Comparison of ENCODE assay signal across 8 mouse cellular contexts in genomic region chr14:121804461-121804860, GRCm38 (mm10). TPM values are rescaled to one million over a fixed set of nuclear protein-coding genes. Genes with fewer than 3 reads are reported as not detected.
DNase-seq lines count a peak whose midpoint lies in the region; ATAC-seq and TF ChIP-seq lines count a peak whose summit lies in the region.
"Had no signal": no experiment of that assay in that cellular context is flagged by ENCODE, and none has a peak within 500 bp of the region (broad histone marks: within the 10 kb centered on the region; RNA-seq: fewer than 3 reads in every experiment).

No protein-coding gene starts in this region.

- H3K9ac ChIP-seq in lung, postnatal 0 days (replicated peaks; ENCODE audit: low read depth), result no peak overlapping the region
- H3K9ac ChIP-seq in stomach, postnatal 0 days (ENCODE audit: low read length), result no peak overlapping the region
- H3K9ac ChIP-seq: neural tube, embryonic 12.5 days had no signal

- no peak for DNase-seq in lung, postnatal 0 days (ENCODE audit: low spot score)
- DNase-seq in lung, adult 18-20 months, result no peak
- peak; percentile 56 for DNase-seq in MEL-GATA-1-ER (ENCODE audit: extremely low read depth, low read depth)
- DNase-seq in stomach, postnatal 0 days (ENCODE audit: low spot score), result no peak
- no peak for DNase-seq in left cerebral cortex, adult 8-10 months (ENCODE audit: low spot score in 2 of 2)
- DNase-seq in kidney, postnatal 14 days, result no peak

- H3K4me3 ChIP-seq in lung, postnatal 0 days (ENCODE audit: low read depth, low read length), result no peak overlapping the region
- H3K4me3 ChIP-seq in stomach, postnatal 0 days (ENCODE audit: low read depth, low read length), result no peak overlapping the region
- H3K4me3 ChIP-seq: neural tube, embryonic 12.5 days had no signal

- no peak for TF ChIP-seq EP300 in lung, postnatal 0 days (IDR thresholded peaks at IDR 0.05)
- TF ChIP-seq EP300 in stomach, postnatal 0 days (optimal IDR thresholded peaks at IDR 0.05), result no peak

- H3K4me2 ChIP-seq in lung, postnatal 0 days (replicated peaks; ENCODE audit: low read depth, low read length), result no peak overlapping the region
- H3K4me2 ChIP-seq in stomach, postnatal 0 days (replicated peaks; ENCODE audit: low read depth), result no peak overlapping the region
- H3K4me2 ChIP-seq: neural tube, embryonic 12.5 days had no signal

- no peaks in the 10 kb centered on the region for H3K27me3 ChIP-seq in lung, postnatal 0 days (replicated peaks; ENCODE audit: insufficient read depth, low read length)
- H3K27me3 ChIP-seq in stomach, postnatal 0 days (ENCODE audit: control insufficient read depth, insufficient read depth, low read length), result no peaks in the 10 kb centered on the region
- H3K27me3 ChIP-seq: neural tube, embryonic 12.5 days had no signal

- H3K36me3 ChIP-seq in lung, postnatal 0 days (ENCODE audit: insufficient read depth, low read length), result no peaks in the 10 kb centered on the region
- no peaks in the 10 kb centered on the region for H3K36me3 ChIP-seq in stomach, postnatal 0 days (ENCODE audit: control insufficient read depth, insufficient read depth, low read length)
- H3K36me3 ChIP-seq: neural tube, embryonic 12.5 days had no signal

- H3K27ac ChIP-seq in lung, postnatal 0 days (ENCODE audit: low read length), result no peak overlapping the region
- no peak overlapping the region for H3K27ac ChIP-seq in stomach, postnatal 0 days (replicated peaks)
- H3K27ac ChIP-seq: neural tube, embryonic 12.5 days had no signal

- H3K4me1 ChIP-seq in lung, postnatal 0 days (ENCODE audit: insufficient read depth, low read depth, low read length), result no peaks in the 10 kb centered on the region
- no peaks in the 10 kb centered on the region for H3K4me1 ChIP-seq in stomach, postnatal 0 days (replicated peaks; ENCODE audit: control insufficient read depth, insufficient read depth)
- H3K4me1 ChIP-seq: neural tube, embryonic 12.5 days had no signal

- H3K9me3 ChIP-seq in lung, postnatal 0 days (ENCODE audit: low read length), result no peaks in the 10 kb centered on the region
- no peaks in the 10 kb centered on the region for H3K9me3 ChIP-seq in stomach, postnatal 0 days (ENCODE audit: control insufficient read depth, low read length)

- ATAC-seq in lung, postnatal 0 days, result no peak
- peak; percentile 85 for ATAC-seq in erythroblast, adult 5-6 weeks (replicated peaks; ENCODE audit: low FRiP score, poor library complexity, severe bottlenecking)
- ATAC-seq in stomach, postnatal 0 days (ENCODE audit: low FRiP score, low TSS enrichment), result no peak

- TF ChIP-seq CTCF in lung, postnatal 0 days (IDR thresholded peaks at IDR 0.05), result peak; percentile 67
- TF ChIP-seq CTCF in stomach, postnatal 0 days (IDR thresholded peaks at IDR 0.05; ENCODE audit: low read depth), result peak; percentile 66

- 83% methylated on average over 4 of the region's 4 CpGs for WGBS in lung, postnatal 0 days
- 87% methylated on average over 4 of the region's 4 CpGs for WGBS in stomach, postnatal 0 days

RNA-seq across cellular contexts. Expression of gene Dock9, which starts 6.8 kb away (rescaled TPM):
- 19.8 and 22.4 TPM in 2 replicates for polyA plus RNA-seq in lung, postnatal 0 days (2015; fragmentation: Nextera tagmentation; extraction: Ambion mirVana)
- 0.19 and 4.8 TPM in 2 replicates for total RNA-seq in erythroblast, adult 5-6 weeks (2015; ENCODE audit: low replicate concordance)
- total RNA-seq in erythroblast, adult 5-6 weeks (2017; ENCODE audit: low replicate concordance), result 1.1 and 1.5 TPM in 2 replicates
- polyA plus RNA-seq in stomach, postnatal 0 days (2015; fragmentation: Nextera tagmentation; extraction: Ambion mirVana), result 6.4 and 7.3 TPM in 2 replicates
- 10 to 100 TPM; 80.7 to 83.1 (median 81.8) TPM for total RNA-seq in left cerebral cortex, adult 8-10 months (2022)

Comparison
In these comparisons a context has a peak if more than half of its experiments do, and no peak if none do; other contexts are left out.
1. RNA of gene Dock9, which starts 6.8 kb away (total RNA-seq): 80.7 to 83.1 TPM in left cerebral cortex, adult 8-10 months; 0.19 to 4.8 TPM in erythroblast, adult 5-6 weeks; every median in the first group is over 10 times any median in the second.